Mouse (Mus musculus) central nervous system, embryonic 18 days (tissue): ENCODE data around the gene Podnl1. TPM values are rescaled to one million over a fixed set of nuclear protein-coding genes. Genes with fewer than 3 reads are reported as not detected.

Experiments
- polyA plus RNA-seq: library from polyadenylated mRNA; depleted of rRNA; stranded (reverse); fragments of >200 nt; gene quantifications from 2 replicates; pipeline ENCODE4 v1.2.3, GENCODE M21; 2012; rRNA removed

Podnl1 gene
- 0.16 and 1.3 TPM in 2 replicates for polyA plus RNA-seq

DNA sequence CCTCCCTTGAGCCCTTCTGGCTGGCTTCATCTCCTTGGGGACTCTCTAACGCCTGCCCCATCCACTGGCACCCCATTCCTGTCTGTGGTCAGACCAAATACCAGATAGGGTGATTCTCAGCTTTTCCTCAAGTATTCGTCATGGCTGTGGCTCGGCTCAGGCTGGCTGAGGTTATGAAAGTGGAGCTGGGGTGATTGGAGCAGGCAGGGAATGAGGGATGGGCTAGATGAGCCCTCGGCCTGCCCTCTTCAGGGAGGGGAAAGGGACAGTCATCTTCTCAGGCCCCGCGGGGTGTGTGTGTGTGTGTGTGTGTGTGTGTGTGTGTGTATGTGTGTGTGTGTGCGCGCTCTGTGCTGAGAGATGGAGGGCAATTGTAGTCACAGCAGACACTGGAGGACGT lies at the start of gene Podnl1:
Gene Podnl1, plus strand, starts transcription at position 334 of the 400 bp plus-strand sequence.

DNA sequence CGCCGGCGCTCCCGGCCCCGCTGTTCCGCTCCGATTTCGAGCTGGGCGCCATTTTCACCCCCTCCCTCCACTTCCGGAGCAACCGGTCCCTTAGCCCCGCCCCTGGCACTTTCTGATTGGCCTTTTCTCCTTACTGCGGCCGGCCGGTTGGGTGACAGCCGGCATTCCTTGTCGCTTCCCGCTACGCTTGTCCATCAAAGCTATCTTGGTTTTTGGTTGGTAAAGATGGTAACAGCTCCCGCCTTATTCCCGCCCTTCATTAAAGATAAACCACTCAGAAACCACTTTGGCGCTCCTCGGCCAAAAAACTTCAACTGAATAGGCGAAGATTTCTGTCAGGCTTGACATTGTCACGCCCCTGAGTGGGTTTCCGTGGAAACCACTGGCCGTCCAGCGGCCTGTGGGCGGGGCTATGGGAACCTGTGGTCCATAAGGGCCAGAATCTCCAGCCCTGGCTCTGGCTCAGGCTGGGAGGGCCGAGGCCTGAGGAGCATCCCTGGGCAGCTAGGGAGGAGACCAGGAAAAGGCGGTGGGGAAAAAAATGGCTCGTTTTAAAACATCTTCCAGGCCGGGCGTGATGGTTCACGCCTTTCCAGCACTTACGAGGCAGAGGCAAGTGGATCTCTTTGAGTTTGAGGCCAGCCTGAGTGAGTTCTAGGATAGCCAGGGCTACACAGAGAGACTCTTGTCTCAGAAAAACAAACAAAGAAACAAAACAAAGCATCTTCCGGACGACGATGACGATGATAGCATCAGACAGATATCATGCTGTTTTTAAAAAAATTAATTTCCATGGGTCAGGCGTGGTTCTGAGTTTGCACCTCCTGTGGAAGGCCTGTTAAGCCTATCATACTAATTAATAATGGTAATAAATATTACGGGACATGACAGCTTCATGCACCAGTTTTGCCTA lies 20.8 kb upstream of the Podnl1 start, which contains the start of gene Dcaf15:
Gene Dcaf15, minus strand, starts transcription at position 72 of the 913 bp plus-strand sequence.

DNA sequence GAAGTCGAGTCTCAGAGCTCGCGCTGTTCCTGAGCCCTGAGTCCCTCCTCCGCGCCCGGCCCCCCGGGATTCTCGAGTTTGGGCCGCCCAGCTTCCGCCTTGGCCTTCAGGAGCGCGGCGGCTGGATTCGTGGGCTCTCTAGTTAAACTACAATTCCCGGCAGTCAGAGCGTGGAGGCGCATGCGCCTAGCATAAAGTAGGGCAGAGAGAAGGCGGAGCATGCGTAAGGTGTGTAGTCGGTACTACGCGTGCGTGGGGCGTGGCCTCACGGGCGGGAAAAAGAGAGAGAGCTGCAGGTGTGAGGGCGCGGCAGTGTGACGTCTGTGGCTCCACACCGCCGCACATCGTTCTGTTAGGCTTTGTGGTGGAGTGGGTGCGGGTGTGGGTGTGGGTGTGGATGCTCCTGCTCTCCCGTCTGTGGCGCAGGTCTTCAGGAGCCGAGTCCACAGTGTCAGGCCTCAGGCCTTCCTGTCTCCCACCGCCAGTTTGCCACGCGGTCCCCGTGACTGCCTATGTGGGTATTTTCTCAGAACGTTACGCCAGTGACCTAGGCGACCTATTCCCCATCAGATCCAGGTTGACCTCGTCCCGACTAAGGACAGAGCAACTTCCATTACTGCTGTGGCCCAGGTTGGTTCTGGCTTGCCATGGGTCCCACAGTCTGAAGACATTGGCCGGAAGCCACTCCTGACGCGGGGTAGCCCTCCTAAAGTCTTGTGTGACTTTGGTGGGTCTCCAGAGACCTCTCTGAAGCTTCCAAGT lies 22.2 kb downstream of the Podnl1 start, which contains the start of the genes Cc2d1a and 4930432K21Rik:
Gene Cc2d1a, minus strand, starts transcription at position 168 of the 762 bp plus-strand sequence.
Gene 4930432K21Rik, plus strand, starts transcription at position 257 of the 762 bp plus-strand sequence.

Other genes starting within 250 kb of the Podnl1 start
- gene Adgrl1, start 225.9 kb upstream of the Podnl1 start, polyA plus RNA-seq = 182 and 248 TPM in 2 replicates
- gene Gm10644, start 170.8 kb upstream of the Podnl1 start, polyA plus RNA-seq = 0.41 and 0.74 TPM in 2 replicates
- gene Asf1b, start 170.5 kb upstream of the Podnl1 start, polyA plus RNA-seq = 6.8 and 11.8 TPM in 2 replicates
- 147 and 150 TPM in 2 replicates for gene Prkaca, start 153.0 kb upstream of the Podnl1 start, polyA plus RNA-seq
- gene Samd1, start 128.3 kb upstream of the Podnl1 start, polyA plus RNA-seq = 68.7 and 72.2 TPM in 2 replicates
- 0.27 and 0.31 TPM in 2 replicates for gene 1700067K01Rik, start 124.5 kb upstream of the Podnl1 start, polyA plus RNA-seq
- 0.26 and 0.67 TPM in 2 replicates for gene 2210011C24Rik, start 113.8 kb upstream of the Podnl1 start, polyA plus RNA-seq
- gene Palm3, start 104.5 kb upstream of the Podnl1 start, polyA plus RNA-seq = 3.5 and 4.2 TPM in 2 replicates
- 0.70 and 0.85 TPM in 2 replicates for gene Il27ra, start 83.4 kb upstream of the Podnl1 start, polyA plus RNA-seq
- gene Rln3, start 81.0 kb upstream of the Podnl1 start, polyA plus RNA-seq = 1.6 and 1.7 TPM in 2 replicates
- gene Gm10643, start 60.9 kb upstream of the Podnl1 start, polyA plus RNA-seq = 2.2 and 2.7 TPM in 2 replicates
- 28.8 and 35.0 TPM in 2 replicates for gene Rfx1, start 59.2 kb upstream of the Podnl1 start, polyA plus RNA-seq
- gene Dcaf15, start 21.2 kb upstream of the Podnl1 start, polyA plus RNA-seq = 98.0 and 103 TPM in 2 replicates
- gene Cc2d1a, start 21.9 kb downstream of the Podnl1 start, polyA plus RNA-seq = 66.5 and 68.3 TPM in 2 replicates
- 2.6 and 3.1 TPM in 2 replicates for gene 4930432K21Rik, start 22.0 kb downstream of the Podnl1 start, polyA plus RNA-seq
- 4.8 and 5.8 TPM in 2 replicates for gene Nanos3, start 59.2 kb downstream of the Podnl1 start, polyA plus RNA-seq
- 27.8 and 31.9 TPM in 2 replicates for gene Zswim4, start 111.1 kb downstream of the Podnl1 start, polyA plus RNA-seq
- gene D8Ertd738e, start 123.7 kb downstream of the Podnl1 start, polyA plus RNA-seq = 195 and 200 TPM in 2 replicates
- gene Mri1, start 131.3 kb downstream of the Podnl1 start, polyA plus RNA-seq = 33.6 and 34.0 TPM in 2 replicates
- 38.9 and 39.4 TPM in 2 replicates for gene Ccdc130, start 144.4 kb downstream of the Podnl1 start, polyA plus RNA-seq